Mouse (Mus musculus) kidney, adult 2 months (tissue): Measurements from ENCODE around the gene Fthl17e.

ENCODE experiments used
- CTCF ChIP-seq: fragments of 200-500 bp; conservative IDR thresholded peaks from 2 replicates; pipeline ENCODE4 v1.5.1; 2011; ENCODE audit warnings: low read depth, mild to moderate bottlenecking, control low read depth, low read length, moderate library complexity, mixed read lengths; ENCODE audit not compliant: insufficient read depth, insufficient read length
- POLR2A ChIP-seq: fragments of 200-500 bp; IDR thresholded peaks from one replicate; pipeline ENCODE4 v1.6.1; 2011; ENCODE audit warnings: low read depth, low read length, control low read depth

- TF ChIP-seq POLR2A (no peak), CTCF (no peak)
Observed at GRCm38 (mm10) chrX:9016079-9016478, 17.2 kb upstream of the Fthl17e start.
